Mouse (Mus musculus): ENCODE measurements around the gene 5730596B20Rik. TPM values are rescaled to one million over a fixed set of nuclear protein-coding genes. Genes with fewer than 3 reads are reported as not detected.

5730596B20Rik gene
- polyA plus RNA-seq, 1 experiment: not detected

GRCm38 (mm10) chr6:52155471-52155870 is 21.8 kb upstream of the 5730596B20Rik start:
- Histone ChIP-seq H3K27ac (ENCODE audit: insufficient read depth, low read length) (no peak overlapping the region), H3K4me3 (ENCODE audit: insufficient read depth, low read length) (no peak overlapping the region), H3K4me1 (ENCODE audit: control insufficient read depth, insufficient read depth, low read length) (0 out of 2 replicates have a peak, but pooled peaks cover under 1% of the 10 kb centered on the region)
- no peak for TF ChIP-seq CTCF (IDR thresholded peaks at IDR 0.05; ENCODE audit: borderline replicate concordance, insufficient read depth, low read length)
- TF ChIP-seq POLR2A (IDR thresholded peaks at IDR 0.05; ENCODE audit: low read depth, low read length): no peak

GRCm38 (mm10) chr6:52156551-52157200 is 20.6 kb upstream of the 5730596B20Rik start:
- Histone ChIP-seq H3K4me3 (ENCODE audit: insufficient read depth, low read length) (no peak overlapping the region), H3K4me1 (ENCODE audit: control insufficient read depth, insufficient read depth, low read length) (no peaks in the 10 kb centered on the region), H3K27ac (ENCODE audit: insufficient read depth, low read length) (no peak overlapping the region)
- no peak for TF ChIP-seq POLR2A (IDR thresholded peaks at IDR 0.05; ENCODE audit: low read depth, low read length)

GRCm38 (mm10) chr6:52157466-52158275 is 19.6 kb upstream of the 5730596B20Rik start:
- peak overlapping the region; percentile 54 for H3K4me3 ChIP-seq (ENCODE audit: insufficient read depth, low read length)
- no peak for TF ChIP-seq CTCF (IDR thresholded peaks at IDR 0.05; ENCODE audit: borderline replicate concordance, insufficient read depth, low read length)
- TF ChIP-seq POLR2A (IDR thresholded peaks at IDR 0.05; ENCODE audit: low read depth, low read length): no peak
- H3K27ac ChIP-seq (ENCODE audit: insufficient read depth, low read length): no peak overlapping the region
- H3K4me1 ChIP-seq (ENCODE audit: control insufficient read depth, insufficient read depth, low read length): no peaks in the 10 kb centered on the region

GRCm38 (mm10) chr6:52158276-52159051 is 18.8 kb upstream of the 5730596B20Rik start, which contains the start of gene Hoxa1:
Hoxa1 (minus strand) TSS chr6:52158317.
- TF ChIP-seq POLR2A (IDR thresholded peaks at IDR 0.05; ENCODE audit: low read depth, low read length) (peak; percentile 70), CTCF (IDR thresholded peaks at IDR 0.05; ENCODE audit: borderline replicate concordance, insufficient read depth, low read length) (no peak)
- H3K4me1 ChIP-seq (ENCODE audit: control insufficient read depth, insufficient read depth, low read length): 0 out of 2 replicates have a peak, but pooled peaks cover 2% of the 10 kb centered on the region
- H3K27ac ChIP-seq (ENCODE audit: insufficient read depth, low read length): peak within 1 kb of the TSS; percentile 90
- peak within 1 kb of the TSS; percentile 55 for H3K4me3 ChIP-seq (ENCODE audit: insufficient read depth, low read length)

- Histone ChIP-seq H3K4me1 (ENCODE audit: control insufficient read depth, insufficient read depth, low read length) (0 out of 2 replicates have a peak, but pooled peaks cover 2% of the 10 kb centered on the region), H3K27ac (ENCODE audit: insufficient read depth, low read length) (peak overlapping the region; percentile 90), H3K4me3 (ENCODE audit: insufficient read depth, low read length) (peak overlapping the region; percentile 55)
- no peak; the same call in none of the 2 replicates for TF ChIP-seq POLR2A (IDR thresholded peaks at IDR 0.05; ENCODE audit: low read depth, low read length)
- TF ChIP-seq CTCF (IDR thresholded peaks at IDR 0.05; ENCODE audit: borderline replicate concordance, insufficient read depth, low read length): no peak
Measured at GRCm38 (mm10) chr6:52159164-52159761, 18.0 kb upstream of the 5730596B20Rik start.

GRCm38 (mm10) chr6:52159979-52160378 is 17.3 kb upstream of the 5730596B20Rik start:
- Histone ChIP-seq H3K27ac (ENCODE audit: insufficient read depth, low read length) (peak overlapping the region; percentile 90), H3K4me3 (ENCODE audit: insufficient read depth, low read length) (peak overlapping the region; percentile 55), H3K4me1 (ENCODE audit: control insufficient read depth, insufficient read depth, low read length) (0 out of 2 replicates have a peak, but pooled peaks cover 2% of the 10 kb centered on the region)
- TF ChIP-seq POLR2A (IDR thresholded peaks at IDR 0.05; ENCODE audit: low read depth, low read length) (no peak), CTCF (IDR thresholded peaks at IDR 0.05; ENCODE audit: borderline replicate concordance, insufficient read depth, low read length) (no peak)

GRCm38 (mm10) chr6:52160511-52161335 is 16.6 kb upstream of the 5730596B20Rik start:
- peak overlapping the region; percentile 76 for H3K27ac ChIP-seq (ENCODE audit: insufficient read depth, low read length)
- 0 out of 2 replicates have a peak, but pooled peaks have one; percentile 31 for TF ChIP-seq POLR2A (IDR thresholded peaks at IDR 0.05; ENCODE audit: low read depth, low read length)
- TF ChIP-seq CTCF (IDR thresholded peaks at IDR 0.05; ENCODE audit: borderline replicate concordance, insufficient read depth, low read length): no peak
- H3K4me3 ChIP-seq (ENCODE audit: insufficient read depth, low read length): peak overlapping the region; percentile 23
- 0 out of 2 replicates have a peak, but pooled peaks cover 2% of the 10 kb centered on the region for H3K4me1 ChIP-seq (ENCODE audit: control insufficient read depth, insufficient read depth, low read length)

GRCm38 (mm10) chr6:52161336-52162092 is 15.8 kb upstream of the 5730596B20Rik start:
- Histone ChIP-seq H3K4me1 (ENCODE audit: control insufficient read depth, insufficient read depth, low read length) (0 out of 2 replicates have a peak, but pooled peaks cover 2% of the 10 kb centered on the region), H3K4me3 (ENCODE audit: insufficient read depth, low read length) (peak overlapping the region; percentile 23), H3K27ac (ENCODE audit: insufficient read depth, low read length) (peak overlapping the region; percentile 76)
- TF ChIP-seq CTCF (IDR thresholded peaks at IDR 0.05; ENCODE audit: borderline replicate concordance, insufficient read depth, low read length) (no peak), POLR2A (IDR thresholded peaks at IDR 0.05; ENCODE audit: low read depth, low read length) (no peak)
